Mouse (Mus musculus): ENCODE measurements around the gene Ankmy2. TPM values are rescaled to one million over a fixed set of nuclear protein-coding genes. Genes with fewer than 3 reads are reported as not detected.

Gene Ankmy2
- polyA plus RNA-seq (2015; fragmentation: Nextera tagmentation; extraction: Ambion mirVana) = 59.7 and 60.2 TPM in 2 replicates

GRCm38 (mm10) chr12:36156637-36157303, at the start of gene Ankmy2:
Gene Ankmy2 (plus strand): TSS chr12:36157114.
- peak within 1 kb of the TSS; percentile 94 for H3K27ac ChIP-seq (replicated peaks)
- peak within 1 kb of the TSS; percentile 98 for H3K9ac ChIP-seq (replicated peaks)
- peak within 1 kb of the TSS; percentile 98 for H3K4me3 ChIP-seq
- H3K36me3 ChIP-seq = no peaks in the 10 kb centered on the region
- H3K4me1 ChIP-seq = peaks cover 36% of the 10 kb centered on the region
- peak; percentile 98 for ATAC-seq (replicated peaks)
- peak within 1 kb of the TSS; percentile 72 for H3K4me2 ChIP-seq (replicated peaks)
- no peaks in the 10 kb centered on the region for H3K27me3 ChIP-seq
- no peaks in the 10 kb centered on the region for H3K9me3 ChIP-seq
- under 1% methylated on average over 42 of the region's 42 CpGs for WGBS

- no peaks in the 10 kb centered on the region for H3K27me3 ChIP-seq
- no peaks in the 10 kb centered on the region for H3K9me3 ChIP-seq
- no peak overlapping the region for H3K27ac ChIP-seq (replicated peaks)
- no peak overlapping the region for H3K4me3 ChIP-seq
- no peak for ATAC-seq (replicated peaks)
- H3K4me2 ChIP-seq (replicated peaks) = no peak overlapping the region
- H3K9ac ChIP-seq (replicated peaks) = no peak overlapping the region
- WGBS = 95% methylated on average over 5 of the region's 5 CpGs
- H3K36me3 ChIP-seq = peaks cover 73% of the 10 kb centered on the region
- H3K4me1 ChIP-seq = no peaks in the 10 kb centered on the region
Observed at GRCm38 (mm10) chr12:36108442-36108841, 48.5 kb upstream of the Ankmy2 start.

GRCm38 (mm10) chr12:36110457-36110856, 46.5 kb upstream of the Ankmy2 start:
- Histone ChIP-seq H3K4me3 (no peak overlapping the region), H3K9me3 (no peaks in the 10 kb centered on the region), H3K27me3 (no peaks in the 10 kb centered on the region), H3K9ac (replicated peaks) (no peak overlapping the region), H3K4me1 (no peaks in the 10 kb centered on the region), H3K36me3 (peaks cover 82% of the 10 kb centered on the region), H3K27ac (replicated peaks) (no peak overlapping the region), H3K4me2 (replicated peaks) (no peak overlapping the region)
- 68% methylated on average over 5 of the region's 5 CpGs for WGBS
- ATAC-seq (replicated peaks) = peak; percentile 71

- no peaks in the 10 kb centered on the region for H3K9me3 ChIP-seq
- no peak for ATAC-seq (replicated peaks)
- peaks cover 84% of the 10 kb centered on the region for H3K36me3 ChIP-seq
- no peak overlapping the region for H3K4me3 ChIP-seq
- no peak overlapping the region for H3K27ac ChIP-seq (replicated peaks)
- H3K27me3 ChIP-seq = no peaks in the 10 kb centered on the region
- H3K9ac ChIP-seq (replicated peaks) = no peak overlapping the region
- no peak overlapping the region for H3K4me2 ChIP-seq (replicated peaks)
- no peaks in the 10 kb centered on the region for H3K4me1 ChIP-seq
- WGBS = 90% methylated on average over 5 of the region's 5 CpGs
Observed at GRCm38 (mm10) chr12:36111110-36111509, 45.8 kb upstream of the Ankmy2 start.

- ATAC-seq (replicated peaks) = no peak
- Histone ChIP-seq H3K36me3 (peaks cover 86% of the 10 kb centered on the region), H3K4me2 (replicated peaks) (no peak overlapping the region)
Observed at GRCm38 (mm10) chr12:36112081-36112480, 44.8 kb upstream of the Ankmy2 start.

GRCm38 (mm10) chr12:36117161-36117560, 39.8 kb upstream of the Ankmy2 start:
- WGBS = 96% methylated on average over 6 of the region's 6 CpGs
- H3K36me3 ChIP-seq = peaks cover 84% of the 10 kb centered on the region
- H3K4me1 ChIP-seq = no peaks in the 10 kb centered on the region

More at GRCm38 (mm10) chr12:36112081-36112480, 44.8 kb upstream of the Ankmy2 start:
- 94% methylated on average over 3 of the region's 3 CpGs for WGBS
- H3K9ac ChIP-seq (replicated peaks) = no peak overlapping the region
- no peaks in the 10 kb centered on the region for H3K9me3 ChIP-seq
- H3K4me3 ChIP-seq = no peak overlapping the region
- no peaks in the 10 kb centered on the region for H3K27me3 ChIP-seq
- H3K4me1 ChIP-seq = no peaks in the 10 kb centered on the region
- H3K27ac ChIP-seq (replicated peaks) = no peak overlapping the region

GRCm38 (mm10) chr12:36119244-36119643, 37.7 kb upstream of the Ankmy2 start:
- H3K9me3 ChIP-seq = no peaks in the 10 kb centered on the region
- no peaks in the 10 kb centered on the region for H3K4me1 ChIP-seq
- H3K4me3 ChIP-seq = no peak overlapping the region
- no peaks in the 10 kb centered on the region for H3K27me3 ChIP-seq
- no peak for ATAC-seq (replicated peaks)
- peaks cover 85% of the 10 kb centered on the region for H3K36me3 ChIP-seq
- no peak overlapping the region for H3K27ac ChIP-seq (replicated peaks)
- H3K4me2 ChIP-seq (replicated peaks) = no peak overlapping the region
- WGBS = 97% methylated on average over 3 of the region's 3 CpGs
- no peak overlapping the region for H3K9ac ChIP-seq (replicated peaks)

More at GRCm38 (mm10) chr12:36117161-36117560, 39.8 kb upstream of the Ankmy2 start:
- ATAC-seq (replicated peaks) = no peak
- Histone ChIP-seq H3K9me3 (no peaks in the 10 kb centered on the region), H3K27me3 (no peaks in the 10 kb centered on the region), H3K9ac (replicated peaks) (no peak overlapping the region), H3K4me2 (replicated peaks) (no peak overlapping the region), H3K27ac (replicated peaks) (no peak overlapping the region), H3K4me3 (no peak overlapping the region)

- Histone ChIP-seq H3K27ac (replicated peaks) (no peak overlapping the region), H3K9me3 (no peaks in the 10 kb centered on the region), H3K4me1 (peaks cover 3% of the 10 kb centered on the region), H3K27me3 (no peaks in the 10 kb centered on the region), H3K4me3 (no peak overlapping the region), H3K9ac (replicated peaks) (no peak overlapping the region), H3K4me2 (replicated peaks) (no peak overlapping the region), H3K36me3 (peaks cover 56% of the 10 kb centered on the region)
- ATAC-seq (replicated peaks) = no peak
- 91% methylated on average over 5 of the region's 5 CpGs for WGBS
Observed at GRCm38 (mm10) chr12:36126049-36126448, 30.9 kb upstream of the Ankmy2 start.

GRCm38 (mm10) chr12:36129826-36130225, 27.1 kb upstream of the Ankmy2 start:
- Histone ChIP-seq H3K4me1 (peaks cover 11% of the 10 kb centered on the region), H3K9ac (replicated peaks) (no peak overlapping the region), H3K9me3 (no peaks in the 10 kb centered on the region), H3K27ac (replicated peaks) (no peak overlapping the region), H3K4me3 (no peak overlapping the region), H3K27me3 (no peaks in the 10 kb centered on the region), H3K36me3 (peaks cover 42% of the 10 kb centered on the region), H3K4me2 (replicated peaks) (no peak overlapping the region)
- ATAC-seq (replicated peaks) = no peak
- WGBS = 83% methylated on average over 5 of the region's 5 CpGs

GRCm38 (mm10) chr12:36132254-36132653, 24.7 kb upstream of the Ankmy2 start:
- ATAC-seq (replicated peaks) = 0 out of 2 replicates have a peak, but pooled peaks have one; percentile 13

GRCm38 (mm10) chr12:36132668-36133067, 24.2 kb upstream of the Ankmy2 start:
- no peak overlapping the region for H3K4me3 ChIP-seq

More at GRCm38 (mm10) chr12:36132254-36132653, 24.7 kb upstream of the Ankmy2 start:
- 91% methylated on average over 2 of the region's 2 CpGs for WGBS
- Histone ChIP-seq H3K9ac (replicated peaks) (no peak overlapping the region), H3K4me3 (no peak overlapping the region), H3K27ac (replicated peaks) (no peak overlapping the region), H3K9me3 (no peaks in the 10 kb centered on the region), H3K4me1 (peaks cover 8% of the 10 kb centered on the region; the same call in 1 of the 2 replicates), H3K27me3 (no peaks in the 10 kb centered on the region), H3K36me3 (peaks cover 51% of the 10 kb centered on the region), H3K4me2 (replicated peaks) (no peak overlapping the region)

GRCm38 (mm10) chr12:36133547-36133946, 23.4 kb upstream of the Ankmy2 start:
- H3K36me3 ChIP-seq = peaks cover 47% of the 10 kb centered on the region
- 99% methylated on average over 5 of the region's 5 CpGs for WGBS
- H3K27me3 ChIP-seq = no peaks in the 10 kb centered on the region
- H3K9ac ChIP-seq (replicated peaks) = no peak overlapping the region
- H3K4me1 ChIP-seq = peaks cover 8% of the 10 kb centered on the region; the same call in 1 of the 2 replicates
- no peak overlapping the region for H3K4me2 ChIP-seq (replicated peaks)
- H3K4me3 ChIP-seq = no peak overlapping the region
- no peaks in the 10 kb centered on the region for H3K9me3 ChIP-seq
- ATAC-seq (replicated peaks) = no peak
- H3K27ac ChIP-seq (replicated peaks) = no peak overlapping the region

More at GRCm38 (mm10) chr12:36132668-36133067, 24.2 kb upstream of the Ankmy2 start:
- H3K4me1 ChIP-seq = peaks cover 8% of the 10 kb centered on the region; the same call in 1 of the 2 replicates
- no peaks in the 10 kb centered on the region for H3K27me3 ChIP-seq
- H3K4me2 ChIP-seq (replicated peaks) = no peak overlapping the region
- peaks cover 51% of the 10 kb centered on the region for H3K36me3 ChIP-seq
- no peak overlapping the region for H3K27ac ChIP-seq (replicated peaks)
- 53% methylated on average over 3 of the region's 3 CpGs for WGBS
- peak; percentile 27; the same call in 1 of the 2 replicates for ATAC-seq (replicated peaks)
- H3K9me3 ChIP-seq = no peaks in the 10 kb centered on the region
- H3K9ac ChIP-seq (replicated peaks) = no peak overlapping the region

Data from forebrain, embryonic 15.5 days (tissue).